Mouse (Mus musculus) G1E (cell line): Measurements from ENCODE around the gene Notch2.

Experiments
- CTCF ChIP-seq: IDR thresholded peaks from 2 replicates; pipeline ENCODE4 v1.5.1; 2012; ENCODE audit warnings: low read depth, low read length, inconsistent platforms, mixed read lengths
- GATA1 ChIP-seq: IDR thresholded peaks from 2 replicates; pipeline ENCODE4 v1.6.1; 2012; ENCODE audit warnings: borderline replicate concordance, low read length, inconsistent platforms, mixed read lengths
- GATA2 ChIP-seq: IDR thresholded peaks from 2 replicates; pipeline ENCODE4 v1.6.1; 2012; ENCODE audit warnings: low read depth, low read length, inconsistent platforms, borderline replicate concordance
- POLR2AphosphoS5 ChIP-seq: IDR thresholded peaks from 2 replicates; pipeline ENCODE4 v1.6.1; 2012; ENCODE audit warnings: low read depth, low read length, inconsistent platforms; ENCODE audit not compliant: insufficient replicate concordance
- TAL1 ChIP-seq: conservative IDR thresholded peaks from 2 replicates; pipeline ENCODE4 v1.6.1; 2012; ENCODE audit warnings: low read depth, low read length, inconsistent platforms, mixed read lengths

DNA sequence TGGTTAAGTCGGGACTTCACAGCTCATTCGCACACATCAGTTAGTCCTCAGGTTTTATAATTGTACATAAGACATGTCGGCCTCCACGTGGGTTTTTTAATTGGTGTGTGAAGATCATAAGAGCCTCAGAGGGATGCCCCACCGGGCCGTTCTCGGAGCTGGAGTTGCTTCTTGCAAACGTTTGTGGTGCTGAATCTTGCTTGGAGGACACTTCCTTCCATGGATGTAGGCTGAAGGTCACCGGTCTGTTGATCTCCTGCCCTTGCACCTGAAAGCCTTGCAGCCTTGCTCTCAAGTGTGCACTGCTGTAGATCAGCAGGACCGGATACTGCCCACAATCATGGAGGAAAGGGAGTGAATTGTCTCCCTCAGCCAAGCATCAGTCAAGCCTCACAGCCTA, 137.7 kb downstream of the Notch2 start:
- no peak for TF ChIP-seq CTCF
- TF ChIP-seq TAL1: no peak
- no peak for TF ChIP-seq GATA1
- TF ChIP-seq POLR2AphosphoS5: no peak
- no peak for TF ChIP-seq GATA2
